Mouse (Mus musculus) limb, embryonic 15.5 days (tissue): ENCODE measurements around the gene 5430427O19Rik. TPM values are rescaled to one million over a fixed set of nuclear protein-coding genes. Genes with fewer than 3 reads are reported as not detected.

ENCODE experiments used
- ATAC-seq: fragments of 200-750 bp; cut with Nextera tagmentation; 2 replicates; pipeline ENCODE4 v1.8.0; 2017; ENCODE audit warnings: low read depth, moderate TSS enrichment; ENCODE audit not compliant: insufficient number of reproducible peaks, low FRiP score, low TSS enrichment
- H3K27ac ChIP-seq: fragments of 300-500 bp; sonication (generic); 2 replicates; pipeline ENCODE4 v1.5.1; 2015; ENCODE audit warnings: moderate library complexity, mild to moderate bottlenecking, inconsistent platforms
- H3K27me3 ChIP-seq: fragments of 300-500 bp; sonication (generic); 2 replicates; pipeline ENCODE4 v1.6.1; 2015; ENCODE audit warnings: inconsistent platforms
- H3K36me3 ChIP-seq: fragments of 300-500 bp; sonication (generic); 2 replicates; pipeline ENCODE4 v1.6.1; 2015; ENCODE audit warnings: inconsistent platforms
- H3K4me1 ChIP-seq: fragments of 300-500 bp; sonication (generic); 2 replicates; pipeline ENCODE4 v1.6.1; 2015; ENCODE audit warnings: inconsistent platforms
- H3K4me2 ChIP-seq: fragments of 300-500 bp; sonication (generic); 2 replicates; pipeline ENCODE4 v1.6.1; 2015; ENCODE audit warnings: mild to moderate bottlenecking, inconsistent platforms
- H3K4me3 ChIP-seq: fragments of 300-500 bp; sonication (generic); 2 replicates; pipeline ENCODE4 v1.5.1; 2015; ENCODE audit warnings: mild to moderate bottlenecking, inconsistent platforms
- H3K9ac ChIP-seq: fragments of 300-500 bp; sonication (generic); 2 replicates; pipeline ENCODE4 v1.6.1; 2015; ENCODE audit warnings: inconsistent platforms
- H3K9me3 ChIP-seq: fragments of 300-500 bp; sonication (generic); 2 replicates; pipeline ENCODE4 v1.6.1; 2016; ENCODE audit warnings: inconsistent platforms
- WGBS: fragments of 180-500 bp; shearing (Covaris S2); methylation state at CpG from one replicate; pipeline ENCODE4 v1.1.7; 2015; 5-methylcytosine and 5-hydroxymethylcytosine counted together
- polyA plus RNA-seq: library from polyadenylated mRNA; unstranded; fragments of >200 nt; fragmentation: Nextera tagmentation; extraction: Ambion mirVana; gene quantifications from 2 replicates; pipeline ENCODE4 v1.2.1, GENCODE M21; 2015

5430427O19Rik gene
- polyA plus RNA-seq, 1 experiment from 2014 or later, result 0.29 TPM

- Histone ChIP-seq H3K4me1 (no peaks in the 10 kb centered on the region), H3K9ac (no peak overlapping the region), H3K27me3 (no peaks in the 10 kb centered on the region), H3K4me3 (no peak overlapping the region), H3K27ac (no peak overlapping the region), H3K9me3 (no peaks in the 10 kb centered on the region), H3K4me2 (no peak overlapping the region), H3K36me3 (no peaks in the 10 kb centered on the region)
- 54% methylated on average over 7 of the region's 7 CpGs for WGBS
- ATAC-seq, result no peak
Measured at GRCm38 (mm10) chrX:85879198-85879977, 9.2 kb downstream of the 5430427O19Rik start.

GRCm38 (mm10) chrX:85886651-85887050, 16.5 kb downstream of the 5430427O19Rik start:
- Histone ChIP-seq H3K27ac (no peak overlapping the region), H3K27me3 (no peaks in the 10 kb centered on the region), H3K4me3 (no peak overlapping the region), H3K9ac (no peak overlapping the region), H3K4me2 (no peak overlapping the region), H3K36me3 (no peaks in the 10 kb centered on the region), H3K4me1 (no peaks in the 10 kb centered on the region), H3K9me3 (no peaks in the 10 kb centered on the region)
- no peak for ATAC-seq
- WGBS, result 34% methylated on average over 5 of the region's 5 CpGs

- Histone ChIP-seq H3K9me3 (no peaks in the 10 kb centered on the region), H3K27me3 (no peaks in the 10 kb centered on the region), H3K4me3 (no peak overlapping the region), H3K4me1 (no peaks in the 10 kb centered on the region), H3K4me2 (no peak overlapping the region), H3K9ac (no peak overlapping the region), H3K27ac (no peak overlapping the region), H3K36me3 (no peaks in the 10 kb centered on the region)
- no peak for ATAC-seq
- WGBS, result 77% methylated on average over 1 of the region's 1 CpGs
Measured at GRCm38 (mm10) chrX:85901195-85901594, 31.0 kb downstream of the 5430427O19Rik start.

- no peak for ATAC-seq
- H3K4me2 ChIP-seq, result no peak overlapping the region
- H3K36me3 ChIP-seq, result no peaks in the 10 kb centered on the region
- H3K27ac ChIP-seq, result no peak overlapping the region
- H3K9me3 ChIP-seq, result no peaks in the 10 kb centered on the region
- H3K9ac ChIP-seq, result no peak overlapping the region
- no peaks in the 10 kb centered on the region for H3K27me3 ChIP-seq
- H3K4me3 ChIP-seq, result no peak overlapping the region
- H3K4me1 ChIP-seq, result no peaks in the 10 kb centered on the region
- WGBS, result 38% methylated on average over 3 of the region's 3 CpGs
Measured at GRCm38 (mm10) chrX:85919034-85919433, 48.9 kb downstream of the 5430427O19Rik start.

GRCm38 (mm10) chrX:85932991-85933390, 62.8 kb downstream of the 5430427O19Rik start:
- Histone ChIP-seq H3K9ac (no peak overlapping the region), H3K9me3 (no peaks in the 10 kb centered on the region), H3K36me3 (no peaks in the 10 kb centered on the region), H3K4me2 (no peak overlapping the region), H3K4me3 (no peak overlapping the region), H3K27ac (no peak overlapping the region), H3K27me3 (no peaks in the 10 kb centered on the region), H3K4me1 (no peaks in the 10 kb centered on the region)
- ATAC-seq, result no peak
- 2% methylated on average over 2 of the region's 2 CpGs for WGBS

Other genes starting within 250 kb of the 5430427O19Rik start
- gene Gk, start 93.5 kb upstream of the 5430427O19Rik start, polyA plus RNA-seq, result 5.6 and 6.1 TPM in 2 replicates
- gene Samt3, start 173.8 kb downstream of the 5430427O19Rik start, polyA plus RNA-seq, result not detected in 2 replicates